Mouse (Mus musculus): Measurements from ENCODE around the gene Prep. TPM values are rescaled to one million over a fixed set of nuclear protein-coding genes. Genes with fewer than 3 reads are reported as not detected.

Prep gene
- total and polyA plus RNA-seq, 2 experiments: 5.7 to 6.2 TPM

DNA sequence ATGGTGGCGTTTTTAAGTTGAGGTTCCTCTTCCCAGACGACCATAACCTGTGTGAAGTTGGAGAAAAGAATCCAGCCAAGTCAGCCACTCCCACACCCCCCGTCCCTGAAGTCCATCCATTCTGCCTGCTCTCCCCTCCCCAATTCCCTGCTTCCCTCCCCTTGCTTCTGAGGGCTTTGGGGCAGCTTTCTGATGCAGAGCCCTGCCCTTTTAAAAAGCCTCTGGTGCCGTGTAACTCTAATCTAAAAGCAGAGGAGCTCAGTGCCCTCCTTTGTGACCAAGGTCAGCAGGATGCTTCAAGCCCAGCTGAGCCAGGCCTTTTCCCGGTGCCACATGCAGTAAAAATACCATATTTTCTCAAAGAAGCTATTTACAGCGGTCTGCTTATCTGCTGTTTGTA, 79.8 kb downstream of the Prep start:
- H3K36me3 ChIP-seq (ENCODE audit: control insufficient read depth, insufficient read depth, low read length): peaks cover 19% of the 10 kb centered on the region
- no peak overlapping the region for H3K4me3 ChIP-seq (ENCODE audit: insufficient read depth, low read depth, low read length)
- no peak overlapping the region for H3K9ac ChIP-seq (ENCODE audit: low read depth, low read length)
- no peak for DNase-seq (ENCODE audit: extremely low read depth, low read depth, low spot score)
- H3K4me1 ChIP-seq (ENCODE audit: control insufficient read depth, insufficient read depth, low read length): no peaks in the 10 kb centered on the region
- WGBS: 75% methylated on average over 6 of the region's 6 CpGs
- no peak overlapping the region for H3K27ac ChIP-seq (replicated peaks; ENCODE audit: insufficient read depth, low read depth, low read length)
- no peaks in the 10 kb centered on the region; the same call in 1 of the 2 replicates for H3K27me3 ChIP-seq (ENCODE audit: control insufficient read depth, insufficient read depth, low read length)
- H3K79me2 ChIP-seq (ENCODE audit: control insufficient read depth, insufficient read depth, low read length): no peaks in the 10 kb centered on the region
- TF ChIP-seq POLR2A (IDR thresholded peaks at IDR 0.05; ENCODE audit: extremely low read depth, insufficient read depth, low read length) (no peak), CTCF (IDR thresholded peaks at IDR 0.05; ENCODE audit: low read depth, low read length) (no peak)

DNA sequence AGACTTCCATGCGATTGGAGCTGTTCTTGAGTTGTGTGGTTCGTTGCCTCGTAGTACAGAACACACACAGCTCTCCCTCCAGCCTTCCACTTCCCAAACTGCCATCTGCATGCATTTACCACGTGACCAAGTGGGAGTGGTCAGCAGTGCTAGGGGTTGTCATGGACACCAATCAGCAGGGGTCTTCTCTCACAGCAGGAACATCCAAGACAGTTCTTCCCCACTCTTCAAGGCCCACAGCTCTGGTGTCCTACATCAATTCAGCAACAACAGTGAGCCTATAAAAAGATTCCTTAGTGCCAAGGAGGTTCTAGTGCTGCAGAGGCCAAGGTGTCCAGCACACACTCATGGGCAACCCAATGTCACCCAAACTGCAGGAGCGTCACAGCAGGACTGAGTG, 84.1 kb downstream of the Prep start:
- no peak overlapping the region for H3K4me3 ChIP-seq (ENCODE audit: insufficient read depth, low read depth, low read length)
- no peak for TF ChIP-seq CTCF (IDR thresholded peaks at IDR 0.05; ENCODE audit: low read depth, low read length)
- TF ChIP-seq POLR2A (IDR thresholded peaks at IDR 0.05; ENCODE audit: extremely low read depth, insufficient read depth, low read length): no peak
- no peaks in the 10 kb centered on the region for H3K4me1 ChIP-seq (ENCODE audit: control insufficient read depth, insufficient read depth, low read length)
- H3K27ac ChIP-seq (replicated peaks; ENCODE audit: insufficient read depth, low read depth, low read length): no peak overlapping the region
- no peaks in the 10 kb centered on the region for H3K79me2 ChIP-seq (ENCODE audit: control insufficient read depth, insufficient read depth, low read length)
- WGBS: 83% methylated on average over 5 of the region's 5 CpGs
- no peak for DNase-seq (ENCODE audit: extremely low read depth, low read depth, low spot score)
- H3K9ac ChIP-seq (ENCODE audit: low read depth, low read length): no peak overlapping the region
- H3K27me3 ChIP-seq (ENCODE audit: control insufficient read depth, insufficient read depth, low read length): no peaks in the 10 kb centered on the region; the same call in 1 of the 2 replicates
- peaks cover 47% of the 10 kb centered on the region for H3K36me3 ChIP-seq (ENCODE audit: control insufficient read depth, insufficient read depth, low read length)

DNA sequence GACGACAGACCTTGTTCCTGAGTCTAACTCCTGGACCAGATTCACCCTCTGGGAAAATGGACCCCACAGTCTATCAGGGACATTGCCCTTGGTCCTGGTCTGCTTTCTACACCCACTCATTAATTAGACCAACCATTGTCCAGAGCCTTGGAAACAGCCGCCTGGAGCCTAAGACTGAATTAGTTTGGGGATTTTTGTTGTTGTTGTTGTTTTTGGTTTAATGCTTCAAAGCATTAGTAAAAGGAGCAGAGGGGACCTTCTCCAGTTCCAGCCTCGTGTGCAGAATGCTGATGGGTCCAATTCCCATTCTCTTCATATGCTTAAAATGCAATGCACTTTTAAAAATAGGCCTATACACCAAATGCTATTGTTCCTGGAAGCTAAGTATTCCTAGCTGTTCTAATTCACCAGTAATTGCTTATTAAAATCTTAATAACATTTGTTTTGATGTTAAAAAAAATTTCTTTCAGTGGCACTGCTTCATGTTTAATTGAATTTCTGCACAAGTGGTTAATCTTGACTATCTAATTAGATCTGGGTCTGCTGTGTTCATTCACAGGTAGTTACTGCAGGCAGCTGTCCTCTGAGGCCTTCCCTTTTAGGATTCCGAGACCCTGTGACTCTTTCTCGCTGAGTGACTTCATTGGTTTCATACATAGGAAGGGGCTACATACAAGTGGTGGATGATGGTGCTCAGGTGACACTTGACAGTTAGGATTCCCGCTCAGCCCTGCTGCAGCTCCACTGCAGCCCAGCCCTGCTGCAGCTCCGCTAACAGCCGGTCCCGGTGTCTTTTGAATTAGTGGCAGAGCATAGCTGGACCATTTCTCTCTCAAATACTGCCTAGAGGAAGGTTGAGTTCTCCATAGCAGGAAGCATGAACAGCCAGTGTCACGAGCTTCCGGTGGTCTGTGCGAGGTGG, 85.0 kb downstream of the Prep start:
- H3K4me1 ChIP-seq (ENCODE audit: control insufficient read depth, insufficient read depth, low read length): no peaks in the 10 kb centered on the region
- no peak overlapping the region for H3K27ac ChIP-seq (replicated peaks; ENCODE audit: insufficient read depth, low read depth, low read length)
- 96% methylated on average over 12 of the region's 12 CpGs for WGBS
- no peak for DNase-seq (ENCODE audit: extremely low read depth, low read depth, low spot score)
- no peak overlapping the region for H3K9ac ChIP-seq (ENCODE audit: low read depth, low read length)
- H3K4me3 ChIP-seq (ENCODE audit: insufficient read depth, low read depth, low read length): no peak overlapping the region
- H3K27me3 ChIP-seq (ENCODE audit: control insufficient read depth, insufficient read depth, low read length): no peaks in the 10 kb centered on the region; the same call in 1 of the 2 replicates
- peaks cover 47% of the 10 kb centered on the region for H3K36me3 ChIP-seq (ENCODE audit: control insufficient read depth, insufficient read depth, low read length)
- H3K79me2 ChIP-seq (ENCODE audit: control insufficient read depth, insufficient read depth, low read length): no peaks in the 10 kb centered on the region
- TF ChIP-seq CTCF (IDR thresholded peaks at IDR 0.05; ENCODE audit: low read depth, low read length): no peak
- no peak for TF ChIP-seq POLR2A (IDR thresholded peaks at IDR 0.05; ENCODE audit: extremely low read depth, insufficient read depth, low read length)

DNA sequence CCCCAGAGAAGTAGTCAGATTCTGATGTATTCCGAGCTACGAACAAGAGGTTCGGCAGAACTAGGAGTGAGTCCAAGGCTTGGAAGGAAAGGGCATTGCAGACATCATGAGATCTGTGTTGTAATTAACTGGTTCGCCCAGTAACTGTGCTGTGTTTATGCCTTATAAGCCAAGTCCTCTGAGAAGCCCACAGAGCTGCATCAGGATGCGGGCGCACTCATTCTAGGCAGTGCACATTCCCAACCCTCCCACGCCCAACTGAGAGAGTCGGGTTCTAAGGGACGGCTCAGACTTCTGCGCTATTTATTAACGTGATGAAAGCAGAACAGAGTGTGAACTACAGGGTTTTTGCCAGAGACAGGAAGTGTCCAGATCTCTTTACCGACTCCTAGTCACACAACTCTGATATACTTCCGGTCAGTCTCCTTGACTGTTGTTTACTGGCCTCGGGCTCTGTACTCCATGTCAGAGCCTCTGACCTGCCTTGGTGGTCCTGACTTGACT, 87.6 kb downstream of the Prep start:
- TF ChIP-seq CTCF (IDR thresholded peaks at IDR 0.05; ENCODE audit: low read depth, low read length): no peak
- no peak for TF ChIP-seq POLR2A (IDR thresholded peaks at IDR 0.05; ENCODE audit: extremely low read depth, insufficient read depth, low read length)
- no peaks in the 10 kb centered on the region for H3K27me3 ChIP-seq (ENCODE audit: control insufficient read depth, insufficient read depth, low read length)
- H3K9ac ChIP-seq (ENCODE audit: low read depth, low read length): no peak overlapping the region
- no peak overlapping the region for H3K27ac ChIP-seq (replicated peaks; ENCODE audit: insufficient read depth, low read depth, low read length)
- DNase-seq (ENCODE audit: extremely low read depth, low read depth, low spot score): no peak
- no peaks in the 10 kb centered on the region for H3K4me1 ChIP-seq (ENCODE audit: control insufficient read depth, insufficient read depth, low read length)
- H3K79me2 ChIP-seq (ENCODE audit: control insufficient read depth, insufficient read depth, low read length): no peaks in the 10 kb centered on the region
- H3K4me3 ChIP-seq (ENCODE audit: insufficient read depth, low read depth, low read length): no peak overlapping the region
- H3K36me3 ChIP-seq (ENCODE audit: control insufficient read depth, insufficient read depth, low read length): peaks cover 53% of the 10 kb centered on the region
- WGBS: 75% methylated on average over 14 of the region's 14 CpGs

DNA sequence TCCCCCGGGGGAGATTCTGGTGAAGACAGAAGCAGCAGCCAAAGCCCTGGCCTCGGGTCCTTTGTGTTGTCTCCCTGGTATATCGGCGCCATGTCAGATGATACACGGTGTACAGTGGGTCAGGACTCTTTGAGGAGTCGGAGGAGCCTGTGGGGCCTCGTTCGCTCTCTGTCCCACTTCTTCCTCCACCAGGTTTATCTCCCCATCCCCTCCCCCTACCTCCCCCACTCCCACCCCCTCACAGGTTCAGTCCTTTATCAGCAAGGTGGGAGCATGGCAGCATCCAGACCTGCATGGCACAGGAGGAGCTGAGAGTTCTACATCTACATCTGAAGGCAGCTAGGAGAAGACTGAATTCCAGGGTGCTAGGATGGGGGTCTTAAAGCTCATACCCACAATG, 98.8 kb downstream of the Prep start:
- Histone ChIP-seq H3K79me2 (ENCODE audit: control insufficient read depth, insufficient read depth, low read length) (no peaks in the 10 kb centered on the region), H3K36me3 (ENCODE audit: control insufficient read depth, insufficient read depth, low read length) (no peaks in the 10 kb centered on the region), H3K4me1 (ENCODE audit: control insufficient read depth, insufficient read depth, low read length) (peaks cover 9% of the 10 kb centered on the region), H3K27ac (replicated peaks; ENCODE audit: insufficient read depth, low read depth, low read length) (no peak overlapping the region), H3K27me3 (ENCODE audit: control insufficient read depth, insufficient read depth, low read length) (no peaks in the 10 kb centered on the region), H3K4me3 (ENCODE audit: insufficient read depth, low read depth, low read length) (no peak overlapping the region), H3K9ac (ENCODE audit: low read depth, low read length) (no peak overlapping the region)
- TF ChIP-seq POLR2A (IDR thresholded peaks at IDR 0.05; ENCODE audit: extremely low read depth, insufficient read depth, low read length): no peak
- no peak for TF ChIP-seq CTCF (IDR thresholded peaks at IDR 0.05; ENCODE audit: low read depth, low read length)
- DNase-seq (ENCODE audit: extremely low read depth, low read depth, low spot score): no peak
- WGBS: 95% methylated on average over 8 of the region's 8 CpGs

DNA sequence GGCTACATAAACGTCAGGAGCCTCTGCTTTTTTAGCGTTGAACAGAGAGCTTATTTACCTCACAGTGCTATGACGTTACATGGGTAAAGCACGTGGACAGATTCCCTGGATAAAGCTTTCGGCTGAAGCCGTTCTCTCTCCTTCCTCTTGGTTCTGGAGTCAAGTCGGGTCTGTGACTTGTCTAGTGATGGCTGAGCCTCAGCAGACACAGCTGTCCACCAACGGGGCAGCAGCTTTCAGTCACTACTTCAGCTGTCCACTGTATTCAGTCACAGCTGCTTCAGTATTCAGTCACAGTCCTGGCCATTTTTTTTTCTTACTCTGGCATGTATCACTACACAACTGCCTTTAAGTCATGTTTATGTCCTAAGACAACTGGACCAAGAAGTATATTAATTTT, 106.9 kb downstream of the Prep start:
- no peaks in the 10 kb centered on the region for H3K4me1 ChIP-seq (ENCODE audit: control insufficient read depth, insufficient read depth, low read length)
- whole genome bisulfite sequencing: 83% methylated on average over 8 of the region's 8 CpGs
- H3K4me3 ChIP-seq (ENCODE audit: insufficient read depth, low read depth, low read length): no peak overlapping the region
- no peaks in the 10 kb centered on the region for H3K79me2 ChIP-seq (ENCODE audit: control insufficient read depth, insufficient read depth, low read length)
- H3K36me3 ChIP-seq (ENCODE audit: control insufficient read depth, insufficient read depth, low read length): no peaks in the 10 kb centered on the region
- no peaks in the 10 kb centered on the region for H3K27me3 ChIP-seq (ENCODE audit: control insufficient read depth, insufficient read depth, low read length)
- DNase-seq (ENCODE audit: extremely low read depth, low read depth, low spot score): no peak
- H3K9ac ChIP-seq (ENCODE audit: low read depth, low read length): no peak overlapping the region
- no peak overlapping the region for H3K27ac ChIP-seq (replicated peaks; ENCODE audit: insufficient read depth, low read depth, low read length)
- TF ChIP-seq POLR2A (IDR thresholded peaks at IDR 0.05; ENCODE audit: extremely low read depth, insufficient read depth, low read length): no peak
- no peak for TF ChIP-seq CTCF (IDR thresholded peaks at IDR 0.05; ENCODE audit: low read depth, low read length)

All from liver, adult 2 months (tissue).